Mouse (Mus musculus) brain, embryonic 14.5 days (tissue): Measurements from ENCODE around the gene Pfkm. TPM values are rescaled to one million over a fixed set of nuclear protein-coding genes. Genes with fewer than 3 reads are reported as not detected.

ENCODE experiments used
- DNase-seq: peaks from one replicate; pipeline ENCODE4 v3.0.0-alpha.2; 2011; ENCODE audit warnings: low read depth
- CTCF ChIP-seq: fragments of 200-500 bp; IDR thresholded peaks from 2 replicates; pipeline ENCODE4 v1.5.1; 2012; ENCODE audit warnings: inconsistent platforms, mild to moderate bottlenecking, moderate library complexity, borderline replicate concordance; ENCODE audit not compliant: insufficient read depth, insufficient read length; ENCODE audit errors: extremely low read depth
- POLR2A ChIP-seq: fragments of 200-500 bp; IDR thresholded peaks from 2 replicates; pipeline ENCODE4 v1.6.1; 2012; ENCODE audit warnings: mild to moderate bottlenecking, inconsistent platforms, borderline replicate concordance; ENCODE audit not compliant: poor library complexity, insufficient read depth, insufficient read length, severe bottlenecking; ENCODE audit errors: extremely low read depth
- polyA plus RNA-seq: library from polyadenylated mRNA; depleted of rRNA; stranded (reverse); fragments of >200 nt; gene quantifications from 2 replicates; pipeline ENCODE4 v1.2.3, GENCODE M21; 2012

Gene Pfkm
- polyA plus RNA-seq, 1 experiment = 96.7 TPM

GRCm38 (mm10) chr15:98107703-98108296 lies 15.4 kb downstream of the Pfkm start:
- DNase-seq = no peak
- TF ChIP-seq CTCF (no peak), POLR2A (no peak)

GRCm38 (mm10) chr15:98108297-98109152 lies 16.1 kb downstream of the Pfkm start:
- peak; percentile 96 for DNase-seq

GRCm38 (mm10) chr15:98111791-98112190 lies 19.4 kb downstream of the Pfkm start:
- no peak for DNase-seq
- no peak for TF ChIP-seq POLR2A
- no peak for TF ChIP-seq CTCF

More at GRCm38 (mm10) chr15:98108297-98109152, 16.1 kb downstream of the Pfkm start:
- TF ChIP-seq POLR2A = peak; percentile 15; the same call in 1 of the 2 replicates
- no peak for TF ChIP-seq CTCF

GRCm38 (mm10) chr15:98114098-98114851 lies 21.9 kb downstream of the Pfkm start:
- no peak for DNase-seq
- TF ChIP-seq CTCF (no peak), POLR2A (no peak)

- no peak for TF ChIP-seq CTCF
- no peak for TF ChIP-seq POLR2A
- no peak for DNase-seq
These were observed 22.7 kb downstream of the Pfkm start for GRCm38 (mm10) chr15:98114852-98115778.

- no peak for TF ChIP-seq CTCF
- no peak for TF ChIP-seq POLR2A
- no peak for DNase-seq
These were observed 23.4 kb downstream of the Pfkm start for GRCm38 (mm10) chr15:98115779-98116163.

- no peak for TF ChIP-seq CTCF
- TF ChIP-seq POLR2A = no peak
- no peak for DNase-seq
These were observed 23.9 kb downstream of the Pfkm start for GRCm38 (mm10) chr15:98116287-98116686.

- TF ChIP-seq POLR2A (no peak), CTCF (no peak)
These were observed 27.0 kb downstream of the Pfkm start for GRCm38 (mm10) chr15:98119363-98119762.

GRCm38 (mm10) chr15:98120831-98121230 lies 28.4 kb downstream of the Pfkm start:
- no peak for TF ChIP-seq POLR2A
- no peak for DNase-seq

More at GRCm38 (mm10) chr15:98119363-98119762, 27.0 kb downstream of the Pfkm start:
- DNase-seq = no peak

GRCm38 (mm10) chr15:98131001-98131400 lies 38.6 kb downstream of the Pfkm start:
- TF ChIP-seq POLR2A = no peak
- no peak for TF ChIP-seq CTCF
- no peak for DNase-seq

GRCm38 (mm10) chr15:98131451-98131850 lies 39.1 kb downstream of the Pfkm start:
- DNase-seq = no peak
- TF ChIP-seq CTCF (no peak), POLR2A (no peak)
